Mouse (Mus musculus): ENCODE data around the gene Nutf2-ps1. TPM values are rescaled to one million over a fixed set of nuclear protein-coding genes. Genes with fewer than 3 reads are reported as not detected.
"Not testable (repeated sequence)": the region's sequence is repeated elsewhere in the genome, so short reads cannot be mapped to it uniquely, and the experiment has no call there.

Gene Nutf2-ps1
- 10 to 100 TPM; 33.4 to 47.2 TPM for total RNA-seq (2021)
- long read RNA-seq, partial matches to known transcripts, result 0 of 4 reads
- long read RNA-seq, other reads (novel, unspliced or antisense), result 0 of 4 reads

- not testable (repeated sequence) for DNase-seq (ENCODE audit: low spot score in 2 of 2)
Measured at GRCm38 (mm10) chr19:53588968-53589367, at the start of gene Nutf2-ps1. Gene Nutf2-ps1, minus strand, starts transcription at chr19:53589068.

- no peak for DNase-seq (ENCODE audit: low spot score in 2 of 2)
Measured at GRCm38 (mm10) chr19:53638041-53638440, 49.2 kb upstream of the Nutf2-ps1 start.

- DNase-seq (ENCODE audit: low spot score in 2 of 2), result no peak
Measured at GRCm38 (mm10) chr19:53621681-53622080, 32.8 kb upstream of the Nutf2-ps1 start.

DNA sequence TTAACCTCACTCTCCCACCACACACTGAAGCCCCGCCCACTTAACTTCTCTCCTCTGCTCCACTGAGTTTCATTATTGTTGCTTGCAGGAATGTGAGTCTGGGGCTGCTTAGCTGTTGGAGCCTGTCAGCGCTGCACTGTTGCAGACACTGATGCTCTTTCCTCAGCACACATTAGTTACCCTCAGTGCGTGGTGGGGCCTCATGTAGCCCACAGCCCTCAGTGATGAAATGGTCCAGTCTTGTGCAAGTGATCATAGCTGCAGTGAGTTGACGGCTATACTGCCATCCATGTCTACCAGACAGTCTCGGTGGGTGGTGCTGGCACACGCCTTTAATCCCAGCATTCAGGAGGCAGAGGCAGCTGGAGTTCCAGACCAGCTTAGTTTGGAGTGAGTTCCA, 20.1 kb upstream of the Nutf2-ps1 start:
- DNase-seq (ENCODE audit: low spot score in 2 of 2), result peak in 1 of 2 experiments; percentile 66

GRCm38 (mm10) chr19:53601363-53601655, 12.4 kb upstream of the Nutf2-ps1 start:
- DNase-seq (ENCODE audit: low spot score in 2 of 2), result no peak

DNA sequence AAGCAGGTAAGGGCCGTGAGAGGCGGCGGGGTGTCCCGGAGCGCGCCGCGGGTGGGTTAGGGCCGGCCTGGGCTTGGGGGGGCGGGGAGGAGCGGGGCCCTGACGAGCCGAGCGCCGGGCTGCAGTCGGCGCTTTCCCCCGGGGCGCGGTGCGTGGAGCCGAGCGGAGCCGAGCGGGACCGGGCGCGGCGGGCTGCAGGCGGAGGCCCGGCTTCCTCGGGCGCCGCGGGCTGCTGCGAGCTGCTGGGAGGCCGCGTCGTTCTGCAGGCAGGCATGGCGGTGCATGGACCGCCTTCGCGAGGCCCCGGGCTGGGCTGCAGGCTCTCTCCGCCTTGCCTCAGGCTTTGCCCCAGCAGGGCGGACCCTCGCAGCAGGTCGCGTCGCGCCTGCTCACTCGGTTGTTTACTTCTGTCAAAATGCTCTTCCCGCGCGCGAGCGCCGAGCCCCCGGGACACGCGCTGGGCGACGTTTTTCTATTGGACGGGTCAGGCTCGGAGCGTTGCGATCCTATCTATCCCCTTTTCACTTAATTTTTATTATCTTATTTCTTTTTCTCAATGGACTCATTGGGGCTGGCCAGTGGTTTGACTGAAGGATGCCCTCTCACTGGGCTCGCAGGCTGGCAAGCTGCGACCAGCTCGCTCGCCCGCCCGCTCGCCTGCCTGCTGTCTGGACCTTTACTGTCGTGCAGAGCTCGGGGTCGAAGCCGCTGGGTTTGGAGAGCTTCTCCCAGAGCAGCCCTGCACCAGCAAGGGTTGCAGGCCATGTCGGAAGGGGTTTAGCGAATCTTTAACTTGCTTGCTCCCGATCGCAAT, 11.9 kb upstream of the Nutf2-ps1 start:
- DNase-seq (ENCODE audit: low spot score in 2 of 2), result peak; percentile 40 to 68

GRCm38 (mm10) chr19:53599757-53600539, 11.1 kb upstream of the Nutf2-ps1 start, which contains the start of gene Smc3:
Gene Smc3, plus strand, starts transcription at chr19:53600398.
- DNase-seq (ENCODE audit: low spot score in 2 of 2), result peak; percentile 98 to 100

- DNase-seq (ENCODE audit: low spot score in 2 of 2), result no peak
Measured at GRCm38 (mm10) chr19:53596723-53597474, 8.0 kb upstream of the Nutf2-ps1 start.

- DNase-seq (ENCODE audit: low spot score in 2 of 2), result not testable (repeated sequence)
Measured at GRCm38 (mm10) chr19:53587686-53588085, 1.2 kb downstream of the Nutf2-ps1 start.

DNA sequence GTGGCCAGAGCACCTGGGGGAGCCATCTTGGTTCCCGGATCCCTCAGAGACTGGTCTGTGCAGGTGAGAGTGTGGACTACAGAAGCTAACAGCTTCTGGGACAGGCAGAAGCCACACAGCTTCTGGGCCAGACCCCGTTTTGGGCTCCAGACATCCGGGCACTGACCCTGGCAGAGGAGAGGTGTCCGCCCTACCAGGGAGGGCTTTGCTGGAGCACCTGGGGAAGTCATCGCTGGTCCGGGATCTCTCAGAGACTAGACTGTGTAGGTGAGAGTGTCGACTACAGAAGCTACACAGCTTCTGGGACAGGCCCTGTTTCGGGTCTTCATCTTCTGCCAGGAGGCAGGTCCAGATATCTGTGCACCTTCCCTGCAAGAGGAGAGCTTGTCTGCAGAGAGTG, 8.6 kb downstream of the Nutf2-ps1 start:
- DNase-seq (ENCODE audit: low spot score in 2 of 2), result not testable (repeated sequence)

DNA sequence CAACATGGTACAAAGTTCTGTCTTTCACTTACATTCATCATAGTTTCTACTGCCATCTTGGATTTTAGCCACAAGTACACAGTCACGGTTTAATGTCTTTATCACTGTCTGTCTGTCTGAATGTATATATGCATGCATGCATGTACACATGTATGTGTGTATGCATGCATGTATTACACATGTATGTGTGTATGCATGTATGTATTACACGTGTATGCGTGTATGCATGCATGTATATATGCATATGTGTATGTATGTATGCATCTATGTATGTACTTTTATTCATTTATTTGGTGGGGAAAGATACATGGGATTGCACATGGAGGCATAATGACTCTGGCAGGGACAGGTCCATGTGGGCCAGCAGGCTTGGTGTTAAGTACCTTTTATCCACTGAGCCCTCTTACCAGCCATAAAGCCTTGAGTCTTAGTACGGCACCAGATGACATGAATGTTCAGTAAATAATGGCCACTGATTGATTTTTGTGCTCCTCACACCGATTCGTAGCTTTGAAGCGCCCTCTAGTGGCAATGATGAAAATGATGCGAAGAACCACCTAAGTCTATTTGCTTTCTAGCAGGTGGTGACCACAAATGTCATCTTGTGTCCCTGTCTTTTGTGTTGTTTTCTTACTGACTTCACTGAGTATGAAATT, 10.1 kb downstream of the Nutf2-ps1 start:
- peak; percentile 44 to 79 for DNase-seq (ENCODE audit: low spot score in 2 of 2)

DNA sequence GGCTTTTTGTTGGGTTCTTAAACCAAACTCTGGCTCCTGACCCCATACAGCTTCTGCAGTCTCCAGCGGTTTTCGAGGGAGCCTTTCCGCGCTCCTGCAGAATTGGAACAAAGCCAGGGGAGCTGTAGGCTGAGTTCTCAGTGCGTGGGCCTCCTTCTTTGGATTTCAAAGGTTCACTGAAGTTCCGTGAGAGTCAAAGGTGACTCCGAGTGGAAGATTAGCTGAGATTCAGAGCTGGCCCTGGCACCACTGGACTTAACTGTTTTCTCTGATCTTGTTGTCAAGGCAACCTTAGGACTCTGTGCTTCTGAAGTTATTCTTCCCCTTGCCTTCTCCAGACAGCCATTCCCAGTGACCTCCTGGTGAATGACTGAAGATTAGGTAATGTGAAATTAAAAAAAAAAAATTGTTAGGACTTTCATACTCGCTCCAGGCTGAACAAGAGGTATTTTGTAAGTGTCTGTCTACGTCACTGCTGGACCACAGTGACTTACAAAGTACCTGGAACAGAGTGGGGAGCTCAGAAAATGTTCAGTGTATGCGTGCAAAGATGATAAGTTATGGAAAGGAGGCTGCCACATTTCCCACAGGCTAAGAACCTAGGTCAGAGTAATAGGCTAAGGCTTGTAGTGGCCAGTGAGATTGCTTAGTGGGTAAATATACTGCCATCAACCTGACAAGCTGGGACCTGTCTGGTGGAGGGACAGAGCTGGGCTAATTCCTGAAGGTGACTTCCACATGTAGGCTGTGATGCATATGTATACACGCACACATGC, 11.7 kb downstream of the Nutf2-ps1 start:
- DNase-seq (ENCODE audit: low spot score in 2 of 2), result no peak

DNA sequence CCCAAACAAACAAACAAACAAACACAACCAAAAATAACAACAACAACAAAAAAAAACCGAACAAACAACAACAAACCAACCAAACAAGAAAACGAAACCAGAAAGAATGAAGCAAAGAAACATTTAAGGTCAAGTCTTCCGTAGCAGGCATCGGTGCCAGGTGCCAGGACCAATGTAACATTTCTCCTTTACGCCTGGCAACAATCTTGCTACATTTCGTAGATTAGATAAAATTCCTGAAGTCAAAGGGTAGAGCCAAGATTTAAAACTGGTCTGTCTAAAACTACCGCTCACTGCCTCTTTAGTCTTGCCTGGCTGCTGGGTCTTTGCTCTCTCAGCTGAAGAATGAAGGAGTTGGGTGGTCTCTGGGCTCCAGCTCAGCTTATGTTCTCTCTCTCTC, 12.8 kb downstream of the Nutf2-ps1 start:
- no peak for DNase-seq (ENCODE audit: low spot score in 2 of 2)

DNA sequence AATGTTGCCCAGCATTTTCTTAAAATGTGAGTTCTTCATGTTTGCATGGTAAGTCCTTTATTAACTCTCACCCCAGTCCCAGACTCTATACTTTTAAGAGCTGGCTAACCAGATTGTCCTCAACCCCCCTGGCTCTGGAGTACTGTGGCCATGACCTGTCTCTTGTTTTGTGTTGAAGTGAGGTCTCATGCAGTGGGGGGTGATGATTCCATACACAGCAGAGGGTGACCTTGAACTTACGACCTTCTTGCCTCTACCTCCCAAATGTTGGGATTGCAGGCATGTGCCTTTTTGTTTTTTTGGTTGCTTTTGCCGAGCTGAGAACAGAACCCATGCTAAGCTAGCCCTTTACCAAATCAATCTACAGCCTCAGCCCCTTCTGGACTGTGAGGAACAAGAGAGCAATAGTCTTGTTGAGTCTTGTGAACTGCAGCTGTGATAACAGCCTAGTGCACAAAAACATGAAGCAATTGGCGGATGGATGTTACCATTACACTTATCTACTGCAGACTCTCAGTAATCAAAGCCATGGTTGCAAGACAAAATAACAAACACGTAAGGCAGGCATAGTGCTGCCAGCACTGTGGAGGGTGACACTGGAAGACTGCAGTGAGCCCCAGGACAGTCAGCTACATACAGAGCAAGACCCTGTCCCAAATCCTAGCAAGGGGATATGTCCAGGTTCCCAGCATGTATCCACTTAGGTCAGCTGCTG, 13.4 kb downstream of the Nutf2-ps1 start:
- DNase-seq (ENCODE audit: low spot score in 2 of 2), result no peak

- DNase-seq (ENCODE audit: low spot score in 2 of 2), result no peak
Measured at GRCm38 (mm10) chr19:53574546-53574945, 14.3 kb downstream of the Nutf2-ps1 start.

GRCm38 (mm10) chr19:53574131-53574530, 14.7 kb downstream of the Nutf2-ps1 start:
- DNase-seq (ENCODE audit: low spot score in 2 of 2), result no peak

GRCm38 (mm10) chr19:53573151-53573550, 15.7 kb downstream of the Nutf2-ps1 start:
- no peak for DNase-seq (ENCODE audit: low spot score in 2 of 2)

GRCm38 (mm10) chr19:53572607-53573006, 16.3 kb downstream of the Nutf2-ps1 start:
- no peak for DNase-seq (ENCODE audit: low spot score in 2 of 2)
